Mouse (Mus musculus) c-Kit-positive CD71-negative TER-119-negative erythroid progenitor cells, embryonic 14.5 days (primary cell): ENCODE measurements around the gene Numa1.
"Not testable (repeated sequence)": the region's sequence is repeated elsewhere in the genome, so short reads cannot be mapped to it uniquely, and the experiment has no call there.

ENCODE experiments used
- DNase-seq: peaks from one replicate; pipeline ENCODE4 v3.0.0-alpha.2; 2013; ENCODE audit warnings: low read depth

The Numa1 gene

GRCm38 (mm10) chr7:101937569-101937968, 3.7 kb downstream of the Numa1 start:
- DNase-seq, result no peak

DNA sequence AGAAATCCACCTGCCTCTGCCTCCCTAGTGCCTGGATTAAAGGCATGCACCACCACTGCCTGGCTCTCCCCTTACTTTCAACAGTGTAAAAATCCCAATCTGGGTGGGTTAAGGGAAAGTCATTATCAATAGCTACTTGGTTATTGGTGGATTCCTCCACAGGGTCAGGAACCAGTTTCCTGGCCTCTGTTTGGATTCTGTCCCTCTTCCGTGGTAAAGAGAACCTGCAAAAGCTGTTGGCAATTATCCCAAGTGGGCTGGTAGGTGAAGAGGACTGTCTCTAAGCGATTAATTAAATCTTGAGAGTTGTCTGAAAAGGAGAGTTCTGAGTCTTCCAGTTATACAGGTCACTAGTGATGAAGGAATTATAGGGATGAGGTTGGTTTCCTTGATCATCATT, 4.4 kb downstream of the Numa1 start:
- no peak for DNase-seq

DNA sequence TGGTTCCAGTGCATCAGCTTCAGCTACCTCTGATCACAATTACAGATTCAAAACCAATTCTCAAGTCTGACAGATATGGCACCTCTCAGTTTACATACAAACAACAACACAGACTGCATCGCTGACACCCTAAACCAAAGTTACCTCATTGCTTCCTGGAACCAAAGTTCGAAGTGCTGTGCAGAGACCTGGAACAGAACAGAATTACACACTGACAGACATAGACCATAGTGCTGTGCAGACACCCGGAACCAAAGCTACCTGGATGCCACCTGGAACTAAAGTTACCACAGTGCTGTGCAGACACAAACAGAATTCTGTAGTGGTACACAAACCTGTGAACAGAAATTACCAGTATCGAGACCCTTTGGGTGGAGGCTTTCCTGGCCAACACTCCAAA, 5.8 kb downstream of the Numa1 start:
- DNase-seq, result no peak

DNA sequence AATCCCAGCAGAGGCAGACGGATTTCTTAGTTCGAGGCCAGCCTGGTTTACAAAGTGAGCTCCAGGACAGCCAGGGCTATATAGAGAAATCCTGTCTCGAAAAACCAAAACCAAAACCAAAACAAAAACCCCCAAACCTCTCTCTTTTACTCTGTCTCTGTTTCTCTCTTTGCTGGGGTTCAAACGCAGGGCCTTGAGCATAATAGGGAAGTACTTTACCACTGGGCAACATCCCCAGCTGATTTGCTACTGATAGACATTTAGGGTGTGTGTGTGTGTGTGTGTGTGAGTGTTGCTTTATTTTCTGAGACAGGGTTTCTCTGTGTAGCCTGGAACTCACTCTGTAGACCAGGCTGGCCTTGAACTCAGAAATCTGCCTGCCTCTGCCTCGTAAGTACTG, 15.1 kb downstream of the Numa1 start:
- not testable (repeated sequence) for DNase-seq

GRCm38 (mm10) chr7:101951648-101952047, 17.7 kb downstream of the Numa1 start:
- DNase-seq, result no peak

DNA sequence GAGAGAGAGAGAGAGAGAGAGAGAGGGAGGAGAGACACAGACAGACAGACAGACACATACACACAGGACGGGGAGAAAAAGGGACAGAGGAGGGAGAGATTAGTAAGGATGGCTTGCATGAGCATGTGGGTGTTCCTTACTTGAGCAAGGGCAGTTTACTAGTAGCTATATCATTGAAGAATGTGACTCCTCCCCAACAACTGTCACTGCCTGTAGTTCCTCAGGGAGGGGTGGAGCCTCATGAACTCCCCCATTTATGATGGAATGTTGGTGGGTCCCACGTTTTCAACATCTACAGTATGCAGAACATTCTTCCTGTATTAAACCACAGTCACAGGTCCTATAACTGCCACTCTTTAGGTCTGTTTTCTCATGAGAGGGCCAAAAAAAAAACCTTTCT, 18.2 kb downstream of the Numa1 start:
- DNase-seq, result no peak

GRCm38 (mm10) chr7:101954163-101954562, 20.3 kb downstream of the Numa1 start:
- DNase-seq, result no peak

- DNase-seq, result no peak
Observed at GRCm38 (mm10) chr7:101955276-101955675, 21.4 kb downstream of the Numa1 start.

GRCm38 (mm10) chr7:101955862-101956261, 22.0 kb downstream of the Numa1 start:
- DNase-seq, result no peak

DNA sequence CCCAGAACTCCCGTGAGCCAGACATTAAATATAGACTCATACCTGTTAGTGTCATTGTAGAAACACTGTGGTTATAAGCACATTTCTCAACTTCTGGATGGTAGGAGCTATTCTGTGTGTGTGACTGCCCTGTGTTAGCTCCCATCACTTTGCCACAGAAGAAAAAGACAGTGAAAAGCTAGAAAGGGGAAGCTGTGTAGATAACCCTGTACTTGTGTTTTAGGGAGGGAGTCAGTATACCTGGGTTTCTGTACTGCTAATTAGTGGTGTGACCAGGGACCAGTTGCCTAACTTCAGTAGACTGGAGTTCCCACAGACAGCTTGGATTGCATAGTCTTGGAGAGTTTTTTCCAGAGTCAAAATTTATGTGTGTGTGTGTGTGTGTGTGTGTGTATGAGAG, 22.6 kb downstream of the Numa1 start:
- no peak for DNase-seq

- no peak for DNase-seq
Observed at GRCm38 (mm10) chr7:101956911-101957310, 23.0 kb downstream of the Numa1 start.

GRCm38 (mm10) chr7:101962829-101963228, 28.9 kb downstream of the Numa1 start:
- no peak for DNase-seq

DNA sequence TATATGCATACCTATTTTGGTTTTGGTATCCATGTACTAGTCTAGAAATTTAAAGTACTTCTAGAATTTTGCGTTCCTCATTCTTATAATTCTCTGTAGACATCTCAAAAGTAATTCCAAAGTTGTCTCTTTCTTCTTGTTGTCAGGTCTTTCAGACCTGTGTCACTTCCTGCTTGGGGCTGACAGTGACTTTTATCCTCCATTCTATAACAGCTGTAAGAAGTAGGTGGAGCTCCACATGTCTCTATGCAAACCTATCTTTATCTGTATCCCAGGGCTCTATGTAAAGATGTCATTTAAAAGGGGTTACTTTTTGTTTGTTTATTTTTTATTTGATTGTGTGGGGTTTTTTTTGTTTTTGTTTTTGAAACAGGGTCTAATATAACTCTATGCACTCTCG, 29.7 kb downstream of the Numa1 start:
- DNase-seq, result no peak

- no peak for DNase-seq
Observed at GRCm38 (mm10) chr7:101964551-101964950, 30.6 kb downstream of the Numa1 start.

DNA sequence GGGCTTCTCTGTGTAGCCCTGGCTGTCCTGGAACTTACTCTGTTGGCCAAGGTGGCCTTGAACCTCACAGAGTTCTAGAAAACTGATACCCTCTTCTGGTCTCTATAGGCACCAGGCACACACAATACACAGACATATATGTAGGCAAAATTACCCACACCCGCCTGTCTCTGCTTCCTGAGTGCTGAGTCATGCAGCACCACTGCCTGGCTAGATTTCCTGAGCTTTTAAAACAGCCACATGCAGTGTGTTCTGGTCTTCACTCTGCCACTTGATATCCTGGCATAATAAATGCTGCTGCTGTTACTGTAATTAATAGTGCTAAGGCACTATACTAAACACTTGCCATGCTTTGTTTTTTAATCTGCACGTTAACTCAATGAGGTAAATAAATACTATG, 31.7 kb downstream of the Numa1 start:
- no peak for DNase-seq

DNA sequence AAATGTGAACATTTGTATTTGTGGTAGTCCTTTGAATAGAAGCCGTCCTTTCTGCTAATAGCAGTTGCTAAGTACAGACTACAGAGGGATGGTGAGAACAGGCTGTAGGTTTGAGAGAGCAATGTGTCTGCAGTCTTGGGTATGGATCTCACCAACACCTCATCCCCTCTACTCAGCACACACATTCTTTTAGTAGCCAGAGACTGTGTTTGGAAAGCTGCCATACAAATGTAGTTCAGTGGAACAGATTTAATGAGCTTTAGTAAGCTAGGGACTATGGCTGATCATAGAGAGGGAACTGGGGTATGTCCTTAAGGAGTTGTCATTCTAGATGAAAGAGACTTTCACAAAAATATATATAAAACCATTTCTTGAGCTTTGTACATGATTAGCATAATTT, 33.3 kb downstream of the Numa1 start:
- DNase-seq, result no peak

- DNase-seq, result no peak
Observed at GRCm38 (mm10) chr7:101968751-101969150, 34.8 kb downstream of the Numa1 start.

GRCm38 (mm10) chr7:101969694-101970428, 36.0 kb downstream of the Numa1 start:
- peak; percentile 64 for DNase-seq

GRCm38 (mm10) chr7:101970429-101970775, 36.5 kb downstream of the Numa1 start:
- peak; percentile 80 for DNase-seq

DNA sequence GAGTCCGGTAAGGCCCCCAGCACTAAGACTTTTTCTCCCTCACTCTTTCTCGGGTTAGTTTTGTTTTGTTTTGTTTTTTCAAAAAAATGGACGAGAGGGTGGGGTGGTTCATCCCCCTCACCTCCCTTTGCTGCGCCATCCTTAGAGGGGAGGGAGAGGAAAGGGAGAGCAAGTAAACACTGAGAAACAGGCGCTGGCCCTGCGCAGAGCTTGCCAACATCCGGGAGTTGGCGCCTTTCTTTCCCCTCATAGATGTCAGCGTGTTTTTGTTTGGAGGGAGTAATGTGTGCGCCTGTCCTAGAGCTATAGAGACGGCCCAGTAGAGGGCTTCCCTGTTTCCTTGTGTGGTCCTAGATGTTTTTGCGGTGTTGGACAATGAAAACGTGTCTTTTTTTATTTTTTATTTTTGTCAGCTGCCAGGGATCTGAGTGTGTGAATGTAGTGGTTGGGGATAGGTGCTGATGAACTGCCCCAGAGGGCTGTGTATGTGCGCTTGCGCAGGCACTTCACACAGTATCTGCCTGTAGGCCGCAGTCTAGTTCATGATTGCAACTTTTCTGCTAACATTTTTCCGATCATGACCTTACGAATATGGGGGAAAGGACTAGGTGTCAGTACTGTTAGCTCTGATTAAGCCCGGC, 37.0 kb downstream of the Numa1 start:
- DNase-seq, result peak; percentile 37

GRCm38 (mm10) chr7:101971721-101972120, 37.8 kb downstream of the Numa1 start:
- no peak for DNase-seq

DNA sequence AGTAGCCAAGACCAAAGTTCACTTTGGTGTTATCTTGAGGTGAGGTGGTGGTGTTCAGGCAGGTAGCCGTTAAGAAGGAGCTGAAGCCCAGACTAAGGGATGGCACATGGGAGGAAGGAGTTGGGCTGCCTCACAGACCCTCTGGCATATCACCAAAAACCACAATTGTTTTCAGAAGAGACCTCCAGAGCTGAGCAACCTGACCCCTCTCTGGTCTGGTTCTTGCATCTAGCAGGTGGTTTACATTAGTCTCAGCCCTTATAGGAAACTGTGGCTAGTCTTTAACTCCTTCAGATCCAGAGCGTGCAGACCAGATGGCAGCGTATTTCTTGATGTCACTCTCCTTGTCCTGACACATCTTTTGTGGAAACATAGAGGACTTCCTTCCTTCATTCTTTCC, 39.8 kb downstream of the Numa1 start:
- DNase-seq, result no peak

GRCm38 (mm10) chr7:101974505-101974904, 40.6 kb downstream of the Numa1 start:
- no peak for DNase-seq

GRCm38 (mm10) chr7:101982735-101983134, 48.8 kb downstream of the Numa1 start:
- no peak for DNase-seq
